1 mouse cellular context compared by ENCODE assay signal in the genomic region with DNA sequence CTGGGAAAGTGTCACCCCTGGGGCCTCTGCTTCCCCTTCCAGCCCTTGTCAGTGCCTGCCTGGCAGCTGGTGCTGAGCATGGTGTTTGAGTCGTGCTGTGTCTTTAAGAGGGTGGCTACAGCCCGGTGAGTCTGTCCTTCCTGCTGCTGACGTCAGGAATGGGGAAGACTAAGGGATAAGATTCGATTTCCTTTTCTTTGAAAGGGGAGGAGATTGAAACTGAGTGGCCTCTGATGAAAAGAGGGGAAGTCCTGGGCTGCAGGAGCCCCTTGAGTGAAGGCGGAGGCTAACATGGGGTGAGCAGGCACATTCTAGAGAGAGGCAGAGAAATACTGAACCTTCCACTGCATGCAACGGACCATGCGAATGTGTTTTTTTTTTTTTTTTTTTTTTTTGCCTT.
TF ChIP-seq lines count a peak whose summit lies in the region.

No protein-coding gene starts in this region.

TF ChIP-seq in CH12.LX, 34 proteins besides CTCF, POLR2A, EP300 and RAD21 (continued from another document):
- TF ChIP-seq CHD1 (IDR thresholded peaks at IDR 0.05; ENCODE audit: low read depth, low read length) (no peak), TCF12 (IDR thresholded peaks at IDR 0.05; ENCODE audit: low read depth, low read length) (peak; percentile 52), JUND (conservative IDR thresholded peaks at IDR 0.05; ENCODE audit: low read depth, low read length) (0 out of 2 replicates have a peak, but pooled peaks have one; percentile 28), IRF4 (IDR thresholded peaks at IDR 0.05; ENCODE audit: low read depth, low read length) (peak; percentile 53), MAX (IDR thresholded peaks at IDR 0.05; ENCODE audit: low read length) (0 out of 2 replicates have a peak, but pooled peaks have one; percentile 19), ZKSCAN1 (IDR thresholded peaks at IDR 0.05; ENCODE audit: borderline replicate concordance, low read depth, low read length) (no peak), POLR2AphosphoS2 (IDR thresholded peaks at IDR 0.05; ENCODE audit: low read depth, low read length) (no peak), JUN (IDR thresholded peaks at IDR 0.05; ENCODE audit: insufficient read depth, low read depth, low read length) (0 out of 2 replicates have a peak, but pooled peaks have one; percentile 14), ZNF384 (IDR thresholded peaks at IDR 0.05; ENCODE audit: low read depth, low read length) (peak; percentile 89), ZC3H11A (IDR thresholded peaks at IDR 0.05; ENCODE audit: low read depth, low read length) (no peak), ETS1 (conservative IDR thresholded peaks at IDR 0.05; ENCODE audit: low read depth, low read length) (peak; percentile 67), GABPA (IDR thresholded peaks at IDR 0.05; ENCODE audit: insufficient replicate concordance, low read depth, low read length) (no peak), USF1 (IDR thresholded peaks at IDR 0.05; ENCODE audit: low read depth, low read length) (no peak), CHD2 (IDR thresholded peaks at IDR 0.05; ENCODE audit: low read length) (no peak), KAT2A (IDR thresholded peaks at IDR 0.05; ENCODE audit: insufficient replicate concordance, low read length) (no peak), SIN3A (IDR thresholded peaks at IDR 0.05; ENCODE audit: low read length) (peak; percentile 92), MXI1 (IDR thresholded peaks at IDR 0.05; ENCODE audit: low read depth, low read length) (peak; percentile 63; the same call in 1 of the 2 replicates), SMC3 (IDR thresholded peaks at IDR 0.05; ENCODE audit: low read depth, low read length) (no peak), NELFE (IDR thresholded peaks at IDR 0.05; ENCODE audit: low read depth, low read length) (no peak), ZMIZ1 (IDR thresholded peaks at IDR 0.05; ENCODE audit: low read depth, low read length) (no peak), RCOR1 (conservative IDR thresholded peaks at IDR 0.05; ENCODE audit: low read depth, low read length) (0 out of 2 replicates have a peak, but pooled peaks have one; percentile 21), MAFK (IDR thresholded peaks at IDR 0.05; ENCODE audit: insufficient replicate concordance, low read length) (0 out of 2 replicates have a peak, but pooled peaks have one; percentile 29), TBP (conservative IDR thresholded peaks at IDR 0.05; ENCODE audit: low read depth, low read length) (0 out of 2 replicates have a peak, but pooled peaks have one; percentile 47), E2F4 (IDR thresholded peaks at IDR 0.05; ENCODE audit: insufficient replicate concordance, low read depth, low read length) (no peak), USF2 (conservative IDR thresholded peaks at IDR 0.05; ENCODE audit: low read depth, low read length) (no peak), MYC (IDR thresholded peaks at IDR 0.05; ENCODE audit: low read depth, low read length) (peak; percentile 69), UBTF (IDR thresholded peaks at IDR 0.05; ENCODE audit: low read depth, low read length) (no peak), MAZ (IDR thresholded peaks at IDR 0.05; ENCODE audit: low read depth, low read length) (peak; percentile 66; the same call in 1 of the 2 replicates), MEF2A (IDR thresholded peaks at IDR 0.05; ENCODE audit: borderline replicate concordance, low read depth, low read length) (0 out of 2 replicates have a peak, but pooled peaks have one; percentile 55), ELF1 (IDR thresholded peaks at IDR 0.05; ENCODE audit: low read depth, low read length) (peak; percentile 83), NRF1 (IDR thresholded peaks at IDR 0.05; ENCODE audit: low read depth, low read length) (no peak), HCFC1 (IDR thresholded peaks at IDR 0.05; ENCODE audit: low read depth, low read length) (peak; percentile 63)
